Mouse (Mus musculus): ENCODE measurements around the gene Stat3. TPM values are rescaled to one million over a fixed set of nuclear protein-coding genes. Genes with fewer than 3 reads are reported as not detected.
A peak's percentile ranks its signal among the peaks of the same experiment; 100 is the strongest.

Stat3 gene
- total and polyA plus RNA-seq, 3 experiments, result 25.7 to 249 (median 64.7) TPM

DNA sequence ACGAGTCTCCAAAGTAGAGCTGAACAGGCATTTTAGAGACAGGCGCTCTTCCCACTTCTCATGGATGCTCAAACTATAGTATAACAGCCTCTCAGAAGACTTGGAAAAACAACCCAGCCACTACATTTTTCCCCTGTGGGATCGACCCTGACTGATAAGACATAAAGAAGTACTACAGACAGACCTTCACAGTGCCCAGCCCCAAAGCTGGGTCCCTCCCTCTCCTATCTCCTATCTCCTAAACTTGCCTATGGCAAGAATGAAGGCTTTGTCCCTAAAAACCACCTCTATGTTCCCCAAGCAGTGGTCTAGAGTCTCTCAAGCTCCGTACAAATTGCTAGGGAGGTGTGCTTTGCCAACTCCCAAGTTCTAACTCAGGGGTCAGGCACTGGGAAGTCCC, 32.5 kb downstream of the Stat3 start:
- DNase-seq (ENCODE audit: low read depth, low spot score), result no peak
- peaks cover 10 to 20% of the 10 kb centered on the region in 2 experiments for H3K36me3 ChIP-seq (ENCODE audit: control insufficient read depth in 1 of 2, insufficient read depth in 2 of 2, low read length in 2 of 2)

GRCm38 (mm10) chr11:100905929-100906328, 33.4 kb downstream of the Stat3 start:
- no peak overlapping the region; the same call in 1 of the 2 replicates for H3K9ac ChIP-seq (ENCODE audit: control insufficient read depth, low read depth, low read length, poor library complexity, severe bottlenecking)
- no peak overlapping the region for H3K4me3 ChIP-seq (ENCODE audit: control insufficient read depth in 1 of 2, insufficient read depth in 1 of 2, low read depth in 2 of 2, low read length in 2 of 2)
- H3K36me3 ChIP-seq (ENCODE audit: control insufficient read depth in 1 of 2, insufficient read depth in 2 of 2, low read length in 2 of 2), result peaks cover 12 to 20% of the 10 kb centered on the region in 2 experiments

More for the DNA sequence above, 32.5 kb downstream of the Stat3 start:
- Histone ChIP-seq H3K27me3 (ENCODE audit: control insufficient read depth in 1 of 2, insufficient read depth in 2 of 2, low read length in 2 of 2) (no peaks in the 10 kb centered on the region), H3K4me1 (ENCODE audit: control insufficient read depth in 1 of 2, insufficient read depth in 2 of 2, low read length in 2 of 2) (peaks cover 17 to 23% of the 10 kb centered on the region in 2 experiments), H3K4me3 (ENCODE audit: control insufficient read depth in 1 of 2, insufficient read depth in 1 of 2, low read depth in 2 of 2, low read length in 2 of 2) (no peak overlapping the region), H3K9ac (ENCODE audit: control insufficient read depth, low read depth, low read length, poor library complexity, severe bottlenecking) (no peak overlapping the region), H3K27ac (ENCODE audit: control insufficient read depth, low read depth, low read length) (peak overlapping the region; percentile 18; the same call in 1 of the 2 replicates), H3K9me3 (replicated peaks; ENCODE audit: insufficient read depth, low read length) (no peaks in the 10 kb centered on the region), H3K79me2 (ENCODE audit: control insufficient read depth, insufficient read depth, low read length, poor library complexity) (no peaks in the 10 kb centered on the region)
- TF ChIP-seq POLR2AphosphoS2 (IDR thresholded peaks at IDR 0.05; ENCODE audit: low read length), result no peak
- TF ChIP-seq BHLHE40 (IDR thresholded peaks at IDR 0.05; ENCODE audit: borderline replicate concordance, low read depth, low read length), result no peak
- no peak for TF ChIP-seq POLR2A (IDR thresholded peaks at IDR 0.05; ENCODE audit: control insufficient read depth in 1 of 2, insufficient read depth in 1 of 2, low read depth in 1 of 2, low read length in 2 of 2, poor library complexity in 1 of 2)
- TF ChIP-seq ZC3H11A (IDR thresholded peaks at IDR 0.05; ENCODE audit: low read depth, low read length), result 0 out of 2 replicates have a peak, but pooled peaks have one; percentile 1
- TF ChIP-seq POLR2AphosphoS5 (IDR thresholded peaks at IDR 0.05; ENCODE audit: borderline replicate concordance, low read depth, low read length), result no peak
- 0 out of 4 replicates have a peak, but pooled peaks of 1 of the 2 experiments have one; percentile 11 for TF ChIP-seq EP300 (IDR thresholded peaks at IDR 0.05; ENCODE audit: low read depth in 1 of 2, low read length in 2 of 2)
- no peak for TF ChIP-seq RAD21 (IDR thresholded peaks at IDR 0.05; ENCODE audit: low read depth, low read length)
- TF ChIP-seq TAL1 (IDR thresholded peaks at IDR 0.05; ENCODE audit: low read length), result no peak
- TF ChIP-seq MEF2A (IDR thresholded peaks at IDR 0.05; ENCODE audit: extremely low read depth, insufficient replicate concordance, low read depth, low read length, poor library complexity, severe bottlenecking), result no peak
- no peak for TF ChIP-seq HCFC1 (IDR thresholded peaks at IDR 0.05; ENCODE audit: low read depth, low read length)
- TF ChIP-seq USF1 (IDR thresholded peaks at IDR 0.05; ENCODE audit: low read depth, low read length), result no peak
- TF ChIP-seq MYB (IDR thresholded peaks at IDR 0.05; ENCODE audit: low read depth, low read length), result no peak

More at GRCm38 (mm10) chr11:100905929-100906328, 33.4 kb downstream of the Stat3 start:
- peak overlapping the region; percentile 32; the same call in 1 of the 2 replicates for H3K27ac ChIP-seq (ENCODE audit: control insufficient read depth, low read depth, low read length)
- H3K79me2 ChIP-seq (ENCODE audit: control insufficient read depth, insufficient read depth, low read length, poor library complexity), result no peaks in the 10 kb centered on the region
- peak; percentile 66 for DNase-seq (ENCODE audit: low read depth, low spot score)
- peaks cover 17 to 23% of the 10 kb centered on the region in 2 experiments for H3K4me1 ChIP-seq (ENCODE audit: control insufficient read depth in 1 of 2, insufficient read depth in 2 of 2, low read length in 2 of 2)
- TF ChIP-seq USF2 (IDR thresholded peaks at IDR 0.05; ENCODE audit: borderline replicate concordance in 1 of 2, insufficient read depth in 1 of 2, low read depth in 1 of 2, low read length in 2 of 2) (no peak), MAZ (IDR thresholded peaks at IDR 0.05; ENCODE audit: low read depth, low read length) (no peak), ZNF384 (IDR thresholded peaks at IDR 0.05; ENCODE audit: low read depth, low read length) (peak; percentile 95), MAX (IDR thresholded peaks at IDR 0.05; ENCODE audit: low read length) (no peak), GATA1 (IDR thresholded peaks at IDR 0.05; ENCODE audit: low read depth, low read length) (peak; percentile 57; the same call in 1 of the 2 replicates), TAL1 (IDR thresholded peaks at IDR 0.05; ENCODE audit: low read length) (peak; percentile 52), TCF12 (IDR thresholded peaks at IDR 0.05; ENCODE audit: low read depth, low read length) (peak; percentile 78), EP300 (IDR thresholded peaks at IDR 0.05; ENCODE audit: low read depth in 1 of 2, low read length in 2 of 2) (peak; percentile 68 to 79), SIN3A (IDR thresholded peaks at IDR 0.05; ENCODE audit: low read length) (peak; percentile 64), CHD2 (IDR thresholded peaks at IDR 0.05; ENCODE audit: low read length) (no peak), MAFK (IDR thresholded peaks at IDR 0.05; ENCODE audit: borderline replicate concordance, low read depth, low read length) (no peak), RCOR1 (IDR thresholded peaks at IDR 0.05; ENCODE audit: low read depth, low read length) (peak; percentile 49; the same call in 1 of the 2 replicates), MXI1 (IDR thresholded peaks at IDR 0.05; ENCODE audit: low read depth, low read length) (peak; percentile 69)
- H3K9me3 ChIP-seq (replicated peaks; ENCODE audit: insufficient read depth, low read length), result no peaks in the 10 kb centered on the region
- no peaks in the 10 kb centered on the region for H3K27me3 ChIP-seq (ENCODE audit: control insufficient read depth in 1 of 2, insufficient read depth in 2 of 2, low read length in 2 of 2)

Measured in MEL (cell line).